Mouse (Mus musculus): ENCODE data around the gene Vmn2r72.

The Vmn2r72 gene

GRCm38 (mm10) chr7:85754997-85755396, at the start of gene Vmn2r72:
Gene Vmn2r72 (minus strand): TSS chr7:85755097.
- DNase-seq (ENCODE audit: low read depth, low spot score): no peak
